Mouse (Mus musculus) bone marrow macrophage, adult 2 months (primary cell): ENCODE measurements around the gene Lrrc74a. TPM values are rescaled to one million over a fixed set of nuclear protein-coding genes. Genes with fewer than 3 reads are reported as not detected.

Experiments
- H3K27ac ChIP-seq: 2 replicates; pipeline ENCODE4 v1.5.1; 2012; ENCODE audit warnings: low read depth, low read length; ENCODE audit not compliant: insufficient read depth
- H3K4me1 ChIP-seq: 2 replicates; pipeline ENCODE4 v1.6.1; 2012; ENCODE audit warnings: low read length; ENCODE audit not compliant: control insufficient read depth, insufficient read depth
- H3K4me3 ChIP-seq: 2 replicates; pipeline ENCODE4 v1.5.1; 2012; ENCODE audit warnings: mild to moderate bottlenecking, low read length, moderate library complexity; ENCODE audit not compliant: insufficient read depth
- CTCF ChIP-seq: IDR thresholded peaks from 2 replicates; pipeline ENCODE4 v1.5.1; 2012; ENCODE audit warnings: low read depth, mild to moderate bottlenecking, low read length, moderate library complexity
- POLR2A ChIP-seq: IDR thresholded peaks from 2 replicates; pipeline ENCODE4 v1.6.1; 2012; ENCODE audit warnings: mild to moderate bottlenecking, low read depth, low read length, borderline replicate concordance
- polyA plus RNA-seq: library from polyadenylated mRNA; stranded (reverse); fragments of >200 nt; gene quantifications from 2 replicates; pipeline ENCODE4 v1.2.4, GENCODE M21; 2012; ENCODE audit not compliant: missing spikeins, insufficient read depth, insufficient read length

Gene Lrrc74a
- polyA plus RNA-seq, 1 experiment = not detected

- Histone ChIP-seq H3K4me1 (0 out of 2 replicates have a peak, but pooled peaks cover 1% of the 10 kb centered on the region), H3K27ac (no peak overlapping the region), H3K4me3 (no peak overlapping the region)
- TF ChIP-seq POLR2A (no peak), CTCF (no peak)
Measured at GRCm38 (mm10) chr12:86781654-86782202, 47.6 kb downstream of the Lrrc74a start.

- H3K27ac ChIP-seq = no peak overlapping the region
- H3K4me3 ChIP-seq = no peak overlapping the region
- TF ChIP-seq POLR2A (no peak), CTCF (no peak)
Measured at GRCm38 (mm10) chr12:86786149-86787019, 52.2 kb downstream of the Lrrc74a start.

GRCm38 (mm10) chr12:86787020-86787553 is 52.9 kb downstream of the Lrrc74a start:
- TF ChIP-seq POLR2A (no peak), CTCF (no peak)
- 0 out of 2 replicates have a peak overlapping the region, but pooled peaks have one; percentile 35 for H3K27ac ChIP-seq
- no peak overlapping the region for H3K4me3 ChIP-seq
- peaks cover 21% of the 10 kb centered on the region for H3K4me1 ChIP-seq

More at GRCm38 (mm10) chr12:86786149-86787019, 52.2 kb downstream of the Lrrc74a start:
- peaks cover 21% of the 10 kb centered on the region for H3K4me1 ChIP-seq

GRCm38 (mm10) chr12:86790100-86790848 is 56.1 kb downstream of the Lrrc74a start:
- TF ChIP-seq CTCF = no peak
- no peak for TF ChIP-seq POLR2A
- Histone ChIP-seq H3K4me1 (peaks cover 21% of the 10 kb centered on the region), H3K4me3 (no peak overlapping the region), H3K27ac (no peak overlapping the region)

DNA sequence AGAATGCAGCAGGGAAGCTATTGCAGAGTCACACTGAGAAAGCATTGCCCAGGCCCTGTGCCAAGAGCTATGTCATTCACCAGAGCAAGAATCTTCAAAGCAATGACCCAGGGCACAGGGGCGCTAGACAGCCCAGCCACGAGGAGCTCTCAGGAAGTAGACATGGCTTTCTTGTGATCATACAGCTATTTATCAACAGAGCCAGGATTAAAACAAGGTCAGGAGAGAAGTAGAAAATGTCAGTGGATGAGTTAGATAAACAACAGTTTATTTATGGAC is 56.6 kb downstream of the Lrrc74a start:
- Histone ChIP-seq H3K4me3 (no peak overlapping the region), H3K27ac (0 out of 2 replicates have a peak overlapping the region, but pooled peaks have one; percentile 5), H3K4me1 (peaks cover 21% of the 10 kb centered on the region)
- TF ChIP-seq POLR2A (no peak), CTCF (no peak)

DNA sequence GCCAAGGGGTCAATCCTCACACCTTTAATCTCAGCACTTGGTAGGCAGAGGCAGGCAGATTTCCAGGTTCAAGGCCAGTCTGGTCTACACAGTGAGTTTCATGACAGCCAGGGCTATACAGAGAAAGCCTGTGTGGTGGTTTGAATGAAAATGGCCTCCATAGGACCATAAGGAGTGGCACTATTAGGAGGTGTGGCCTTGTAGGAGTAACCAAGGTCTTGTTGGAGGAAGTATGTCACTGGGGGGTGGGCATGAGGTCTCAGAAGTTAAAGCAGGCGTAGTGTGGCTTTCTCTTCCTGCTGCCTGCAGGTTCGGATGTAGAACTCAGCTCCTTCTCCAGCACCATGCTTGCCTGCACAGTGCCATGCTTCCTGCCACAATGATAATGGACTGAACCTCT is 57.8 kb downstream of the Lrrc74a start:
- H3K4me1 ChIP-seq = peaks cover 19% of the 10 kb centered on the region
- H3K4me3 ChIP-seq = no peak overlapping the region
- H3K27ac ChIP-seq = no peak overlapping the region
- TF ChIP-seq CTCF (no peak), POLR2A (no peak)

- TF ChIP-seq CTCF = no peak
- no peak overlapping the region for H3K4me3 ChIP-seq
- H3K27ac ChIP-seq = no peak overlapping the region
- H3K4me1 ChIP-seq = peaks cover 12% of the 10 kb centered on the region
Measured at GRCm38 (mm10) chr12:86793830-86794229, 59.7 kb downstream of the Lrrc74a start.

DNA sequence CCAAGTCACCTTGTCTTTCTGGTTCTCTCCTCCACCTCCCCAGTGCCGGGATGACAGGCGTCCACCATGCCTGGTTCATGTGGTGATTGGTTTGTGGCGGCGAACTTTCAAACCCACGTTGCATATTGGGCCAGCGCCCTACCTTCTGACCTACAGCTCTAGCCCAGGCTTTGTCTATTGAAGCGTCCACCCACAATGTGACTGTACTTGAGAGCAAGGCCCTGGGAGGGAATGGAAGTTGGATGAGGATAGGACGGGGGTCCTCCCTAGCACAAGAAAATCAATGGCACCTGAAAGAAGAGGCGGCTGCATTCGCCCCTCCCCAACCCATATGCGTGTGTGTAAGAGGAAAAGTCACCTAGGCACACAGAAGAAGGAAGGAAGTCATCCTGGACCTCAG is 60.2 kb downstream of the Lrrc74a start:
- no peak for TF ChIP-seq POLR2A
- TF ChIP-seq CTCF = no peak
- no peak overlapping the region for H3K4me3 ChIP-seq
- no peak overlapping the region for H3K27ac ChIP-seq
- H3K4me1 ChIP-seq = peaks cover 18% of the 10 kb centered on the region

DNA sequence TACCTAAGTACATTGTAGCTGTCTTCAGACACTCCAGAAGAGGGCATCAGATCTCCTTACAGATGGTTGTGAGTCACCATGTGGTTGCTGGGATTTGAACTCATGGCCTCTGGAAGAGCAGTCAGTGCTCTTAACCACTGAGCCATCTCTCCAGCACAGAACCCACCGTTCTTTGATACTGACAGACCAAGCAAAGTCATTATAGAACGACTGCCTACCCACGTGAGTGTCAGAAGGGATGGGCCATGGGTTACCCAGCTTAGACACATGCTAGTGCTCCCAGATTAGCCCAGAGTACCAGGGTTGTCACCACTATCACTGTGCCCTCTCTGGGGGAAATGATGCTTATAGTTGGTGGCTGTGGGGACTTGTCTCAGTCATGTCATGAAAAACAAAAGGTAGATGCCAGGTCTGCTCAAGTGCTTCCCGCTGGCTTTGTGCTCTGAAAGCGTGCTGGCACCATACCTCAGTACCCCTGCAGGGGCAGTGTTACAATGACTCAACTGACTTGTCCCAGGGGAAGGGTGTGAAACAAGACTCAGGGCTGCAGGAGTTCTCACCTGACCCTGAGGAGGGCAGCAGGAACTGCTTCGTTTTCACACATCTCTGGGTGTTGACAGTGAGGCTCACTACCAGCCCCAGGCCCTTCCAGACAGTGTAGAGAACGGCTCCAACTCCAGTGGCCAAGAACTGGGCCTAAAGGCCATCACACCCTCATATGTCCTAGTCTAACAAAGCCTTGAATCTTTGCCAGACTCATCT is 61.1 kb downstream of the Lrrc74a start:
- Histone ChIP-seq H3K4me1 (peaks cover 18% of the 10 kb centered on the region), H3K4me3 (no peak overlapping the region), H3K27ac (no peak overlapping the region)
- TF ChIP-seq POLR2A (no peak), CTCF (no peak)

- TF ChIP-seq CTCF (peak; percentile 99), POLR2A (no peak)
- no peak overlapping the region for H3K4me3 ChIP-seq
- H3K27ac ChIP-seq = no peak overlapping the region
- peaks cover 16% of the 10 kb centered on the region for H3K4me1 ChIP-seq
Measured at GRCm38 (mm10) chr12:86795838-86796232, 61.7 kb downstream of the Lrrc74a start.
